Comparison of ENCODE assay signal across 9 mouse cellular contexts in the genomic region with DNA sequence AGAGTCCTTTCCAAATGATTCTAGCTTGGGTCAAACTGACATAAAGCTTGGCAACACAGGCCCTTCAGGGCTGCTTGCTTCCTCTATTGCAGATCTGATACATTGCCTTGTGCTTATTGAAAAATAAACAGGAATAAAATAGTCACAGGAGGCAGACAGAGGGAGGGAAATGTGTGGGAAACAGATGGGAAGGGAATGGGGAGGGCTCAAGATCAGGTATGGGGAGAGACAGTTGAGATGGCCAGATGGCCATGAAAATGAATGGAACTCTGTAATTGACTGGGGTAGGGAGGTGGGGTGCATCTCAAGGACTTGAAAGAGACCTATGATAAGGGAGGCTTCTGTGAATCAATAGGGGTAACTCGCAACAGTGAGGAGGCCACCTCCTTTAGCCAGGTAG.
"Had no signal": no experiment of that assay in that cellular context is flagged by ENCODE, and none has a peak within 500 bp of the region (broad histone marks: within the 10 kb centered on the region; RNA-seq: fewer than 3 reads in every experiment).

No protein-coding gene starts in this region.

- ATAC-seq: liver, postnatal 0 days; lung, postnatal 0 days; midbrain, embryonic 15.5 days had no signal

- DNase-seq: kidney, postnatal 25 days; left cerebral cortex, postnatal 4 days; liver, postnatal 0 days; lung, embryonic 14.5 days; retina, postnatal 1 day; thymus, adult 18-20 months; thymus, postnatal 4 days had no signal
